Mouse (Mus musculus): Measurements from ENCODE around the gene Etl4. TPM values are rescaled to one million over a fixed set of nuclear protein-coding genes. Genes with fewer than 3 reads are reported as not detected.

Etl4 gene
- total and polyA plus RNA-seq, 2 experiments from 2014 or later: 6.4 to 14.8 TPM

GRCm38 (mm10) chr2:20072377-20072776, 162.8 kb downstream of the Etl4 start:
- no peaks in the 10 kb centered on the region for H3K9me3 ChIP-seq (ENCODE audit: low read length)
- H3K27ac ChIP-seq: no peak overlapping the region
- no peaks in the 10 kb centered on the region for H3K4me1 ChIP-seq (ENCODE audit: insufficient read depth, low read length)
- H3K9ac ChIP-seq (replicated peaks; ENCODE audit: low read length): no peak overlapping the region
- H3K4me2 ChIP-seq (ENCODE audit: low read depth, low read length): no peak overlapping the region
- no peak for ATAC-seq
- WGBS: 49% methylated on average over 9 of the region's 9 CpGs
- DNase-seq (ENCODE audit: low spot score): no peak
- H3K27me3 ChIP-seq (ENCODE audit: insufficient read depth, low read length): no peaks in the 10 kb centered on the region
- no peak for TF ChIP-seq CTCF (IDR thresholded peaks at IDR 0.05; ENCODE audit: low read depth)
- H3K4me3 ChIP-seq (ENCODE audit: low read length): no peak overlapping the region
- no peaks in the 10 kb centered on the region for H3K36me3 ChIP-seq (ENCODE audit: insufficient read depth, low read length)

GRCm38 (mm10) chr2:20076118-20076796, 166.7 kb downstream of the Etl4 start:
- H3K36me3 ChIP-seq (ENCODE audit: insufficient read depth, low read length): no peaks in the 10 kb centered on the region
- 88% methylated on average over 4 of the region's 4 CpGs for WGBS

GRCm38 (mm10) chr2:20084781-20085180, 175.2 kb downstream of the Etl4 start:
- no peak for TF ChIP-seq CTCF (IDR thresholded peaks at IDR 0.05; ENCODE audit: low read depth)
- Histone ChIP-seq H3K9me3 (ENCODE audit: low read length) (no peaks in the 10 kb centered on the region), H3K4me1 (ENCODE audit: insufficient read depth, low read length) (no peaks in the 10 kb centered on the region), H3K9ac (replicated peaks; ENCODE audit: low read length) (no peak overlapping the region), H3K4me2 (ENCODE audit: low read depth, low read length) (no peak overlapping the region), H3K4me3 (ENCODE audit: low read length) (no peak overlapping the region), H3K27ac (no peak overlapping the region), H3K36me3 (ENCODE audit: insufficient read depth, low read length) (no peaks in the 10 kb centered on the region), H3K27me3 (ENCODE audit: insufficient read depth, low read length) (no peaks in the 10 kb centered on the region)
- 48% methylated on average over 4 of the region's 4 CpGs for WGBS
- DNase-seq (ENCODE audit: low spot score) (no peak), ATAC-seq (no peak)

More at GRCm38 (mm10) chr2:20076118-20076796, 166.7 kb downstream of the Etl4 start:
- ATAC-seq: no peak
- Histone ChIP-seq H3K4me2 (ENCODE audit: low read depth, low read length) (no peak overlapping the region), H3K4me1 (ENCODE audit: insufficient read depth, low read length) (no peaks in the 10 kb centered on the region), H3K9me3 (ENCODE audit: low read length) (no peaks in the 10 kb centered on the region), H3K27me3 (ENCODE audit: insufficient read depth, low read length) (no peaks in the 10 kb centered on the region), H3K9ac (replicated peaks; ENCODE audit: low read length) (no peak overlapping the region), H3K4me3 (ENCODE audit: low read length) (no peak overlapping the region), H3K27ac (no peak overlapping the region)
- TF ChIP-seq CTCF (IDR thresholded peaks at IDR 0.05; ENCODE audit: low read depth): no peak
- DNase-seq (ENCODE audit: low spot score): no peak

- no peak overlapping the region for H3K9ac ChIP-seq (replicated peaks; ENCODE audit: low read length)
- 47% methylated on average over 1 of the region's 1 CpGs for WGBS
- H3K4me3 ChIP-seq (ENCODE audit: low read length): no peak overlapping the region
These were observed 195.9 kb downstream of the Etl4 start for GRCm38 (mm10) chr2:20105456-20105855.

GRCm38 (mm10) chr2:20111703-20112102, 202.1 kb downstream of the Etl4 start:
- no peaks in the 10 kb centered on the region for H3K9me3 ChIP-seq (ENCODE audit: low read length)
- ATAC-seq: no peak
- no peak overlapping the region for H3K4me3 ChIP-seq (ENCODE audit: low read length)
- no peaks in the 10 kb centered on the region for H3K4me1 ChIP-seq (ENCODE audit: insufficient read depth, low read length)
- no peak overlapping the region for H3K4me2 ChIP-seq (ENCODE audit: low read depth, low read length)
- H3K27ac ChIP-seq: no peak overlapping the region
- no peak for DNase-seq (ENCODE audit: low spot score)
- TF ChIP-seq CTCF (IDR thresholded peaks at IDR 0.05; ENCODE audit: low read depth): no peak
- no peaks in the 10 kb centered on the region for H3K36me3 ChIP-seq (ENCODE audit: insufficient read depth, low read length)
- no peaks in the 10 kb centered on the region for H3K27me3 ChIP-seq (ENCODE audit: insufficient read depth, low read length)
- no peak overlapping the region for H3K9ac ChIP-seq (replicated peaks; ENCODE audit: low read length)

More at GRCm38 (mm10) chr2:20105456-20105855, 195.9 kb downstream of the Etl4 start:
- Histone ChIP-seq H3K4me1 (ENCODE audit: insufficient read depth, low read length) (no peaks in the 10 kb centered on the region), H3K27me3 (ENCODE audit: insufficient read depth, low read length) (no peaks in the 10 kb centered on the region), H3K4me2 (ENCODE audit: low read depth, low read length) (no peak overlapping the region), H3K36me3 (ENCODE audit: insufficient read depth, low read length) (no peaks in the 10 kb centered on the region), H3K27ac (no peak overlapping the region), H3K9me3 (ENCODE audit: low read length) (no peaks in the 10 kb centered on the region)
- ATAC-seq (no peak), DNase-seq (ENCODE audit: low spot score) (no peak)
- no peak for TF ChIP-seq CTCF (IDR thresholded peaks at IDR 0.05; ENCODE audit: low read depth)

- ATAC-seq: no peak
These were observed 216.3 kb downstream of the Etl4 start for GRCm38 (mm10) chr2:20125914-20126313.

GRCm38 (mm10) chr2:20131792-20132191, 222.2 kb downstream of the Etl4 start:
- 16% methylated on average over 2 of the region's 2 CpGs for WGBS
- DNase-seq (ENCODE audit: low spot score) (no peak), ATAC-seq (no peak)

More at GRCm38 (mm10) chr2:20125914-20126313, 216.3 kb downstream of the Etl4 start:
- H3K9me3 ChIP-seq (ENCODE audit: low read length): no peaks in the 10 kb centered on the region
- no peaks in the 10 kb centered on the region for H3K36me3 ChIP-seq (ENCODE audit: insufficient read depth, low read length)
- no peak overlapping the region for H3K9ac ChIP-seq (replicated peaks; ENCODE audit: low read length)
- no peak overlapping the region for H3K4me3 ChIP-seq (ENCODE audit: low read length)
- TF ChIP-seq CTCF (IDR thresholded peaks at IDR 0.05; ENCODE audit: low read depth): no peak
- no peaks in the 10 kb centered on the region for H3K27me3 ChIP-seq (ENCODE audit: insufficient read depth, low read length)
- H3K27ac ChIP-seq: no peak overlapping the region
- no peak for DNase-seq (ENCODE audit: low spot score)
- no peaks in the 10 kb centered on the region for H3K4me1 ChIP-seq (ENCODE audit: insufficient read depth, low read length)
- H3K4me2 ChIP-seq (ENCODE audit: low read depth, low read length): no peak overlapping the region

More at GRCm38 (mm10) chr2:20131792-20132191, 222.2 kb downstream of the Etl4 start:
- Histone ChIP-seq H3K4me2 (ENCODE audit: low read depth, low read length) (no peak overlapping the region), H3K27ac (no peak overlapping the region), H3K9ac (replicated peaks; ENCODE audit: low read length) (no peak overlapping the region), H3K36me3 (ENCODE audit: insufficient read depth, low read length) (no peaks in the 10 kb centered on the region), H3K9me3 (ENCODE audit: low read length) (no peaks in the 10 kb centered on the region), H3K4me3 (ENCODE audit: low read length) (no peak overlapping the region), H3K27me3 (ENCODE audit: insufficient read depth, low read length) (no peaks in the 10 kb centered on the region), H3K4me1 (ENCODE audit: insufficient read depth, low read length) (no peaks in the 10 kb centered on the region)
- no peak for TF ChIP-seq CTCF (IDR thresholded peaks at IDR 0.05; ENCODE audit: low read depth)
